Mouse (Mus musculus) MEL (cell line): ENCODE measurements around the gene Slc4a3. TPM values are rescaled to one million over a fixed set of nuclear protein-coding genes. Genes with fewer than 3 reads are reported as not detected.

Experiments
- DNase-seq: peaks from one replicate; pipeline ENCODE4 v3.0.0; 2011; ENCODE audit warnings: low read depth, low spot score
- H3K27ac ChIP-seq: 2 replicates; pipeline ENCODE4 v1.5.1; 2012; ENCODE audit warnings: low read depth, mild to moderate bottlenecking, control low read depth, low read length, moderate library complexity; ENCODE audit not compliant: control insufficient read depth
- H3K27me3 ChIP-seq, 2 experiments: fragments of 150-350 bp in 1 of 2; sonication (generic) in 1 of 2; 2 replicates each; pipeline ENCODE4 v1.6.1; 2012; ENCODE audit warnings: low read length in 2 of 2, mild to moderate bottlenecking in 2 of 2, improper control_type of control experiment in 1 of 2, moderate library complexity in 1 of 2; ENCODE audit not compliant: insufficient read depth in 2 of 2, control insufficient read depth in 1 of 2
- H3K36me3 ChIP-seq, 2 experiments: 2 replicates each; pipeline ENCODE4 v1.6.1; 2012 to 2014; ENCODE audit warnings: low read length in 2 of 2, improper control_type of control experiment in 1 of 2, inconsistent platforms in 1 of 2, mild to moderate bottlenecking in 1 of 2; ENCODE audit not compliant: insufficient read depth in 2 of 2, control insufficient read depth in 1 of 2
- H3K4me1 ChIP-seq, 2 experiments: fragments of 150-350 bp in 1 of 2; sonication (generic) in 1 of 2; 2 replicates each; pipeline ENCODE4 v1.6.1; 2012; ENCODE audit warnings: low read length in 2 of 2, improper control_type of control experiment in 1 of 2, mild to moderate bottlenecking in 1 of 2; ENCODE audit not compliant: insufficient read depth in 2 of 2, control insufficient read depth in 1 of 2
- H3K4me3 ChIP-seq, 2 experiments: fragments of 150-350 bp in 1 of 2; sonication (generic) in 1 of 2; 2 replicates each; pipeline ENCODE4 v1.5.1; 2012; ENCODE audit warnings: low read depth in 2 of 2, low read length in 2 of 2, mild to moderate bottlenecking in 2 of 2, moderate library complexity in 2 of 2, control low read depth in 1 of 2, improper control_type of control experiment in 1 of 2; ENCODE audit not compliant: control insufficient read depth in 1 of 2, insufficient read depth in 1 of 2
- H3K79me2 ChIP-seq: 2 replicates; pipeline ENCODE4 v1.6.1; 2012; ENCODE audit warnings: mild to moderate bottlenecking, low read length, moderate library complexity; ENCODE audit not compliant: control insufficient read depth, poor library complexity, insufficient read depth
- H3K9ac ChIP-seq: 2 replicates; pipeline ENCODE4 v1.6.1; 2012; ENCODE audit warnings: low read depth, mild to moderate bottlenecking, control low read depth, low read length, moderate library complexity; ENCODE audit not compliant: control insufficient read depth, poor library complexity, severe bottlenecking
- H3K9me3 ChIP-seq: fragments of 150-350 bp; sonication (generic); replicated peaks from 2 replicates; pipeline ENCODE4 v1.6.1; 2012; ENCODE audit warnings: mild to moderate bottlenecking, low read length, improper control_type of control experiment, moderate library complexity; ENCODE audit not compliant: insufficient read depth
- CTCF ChIP-seq, 3 experiments: IDR thresholded peaks in 2 of 3; conservative IDR thresholded peaks in 1 of 3; 2 replicates each; pipeline ENCODE4 v1.5.1; 2011 to 2012; ENCODE audit warnings: low read length in 3 of 3, low read depth in 2 of 3, mild to moderate bottlenecking in 2 of 3, improper control_type of control experiment in 1 of 3, inconsistent platforms in 1 of 3, mixed read lengths in 1 of 3, moderate library complexity in 1 of 3; ENCODE audit not compliant: control insufficient read depth in 1 of 3, insufficient read depth in 1 of 3, poor library complexity in 1 of 3, severe bottlenecking in 1 of 3
- EP300 ChIP-seq, 2 experiments: IDR thresholded peaks; 2 replicates each; pipeline ENCODE4 v1.6.1; 2011; ENCODE audit warnings: improper control_type of control experiment in 2 of 2, low read length in 2 of 2, low read depth in 1 of 2, mild to moderate bottlenecking in 1 of 2
- ETS1 ChIP-seq: IDR thresholded peaks from 2 replicates; pipeline ENCODE4 v1.6.1; 2012; ENCODE audit warnings: low read depth, mild to moderate bottlenecking, inconsistent platforms, low read length, improper control_type of control experiment, moderate library complexity
- GATA1 ChIP-seq: IDR thresholded peaks from 2 replicates; pipeline ENCODE4 v1.6.1; 2011; ENCODE audit warnings: low read depth, low read length, improper control_type of control experiment
- HCFC1 ChIP-seq: IDR thresholded peaks from 2 replicates; pipeline ENCODE4 v1.6.1; 2012; ENCODE audit warnings: low read depth, mild to moderate bottlenecking, inconsistent platforms, low read length, improper control_type of control experiment, moderate library complexity
- NELFE ChIP-seq: IDR thresholded peaks from 2 replicates; pipeline ENCODE4 v1.6.1; 2011; ENCODE audit warnings: low read depth, low read length, improper control_type of control experiment
- POLR2A ChIP-seq, 2 experiments: IDR thresholded peaks; 2 replicates each; pipeline ENCODE4 v1.6.1; 2011 to 2012; ENCODE audit warnings: low read length in 2 of 2, mild to moderate bottlenecking in 2 of 2, control low read depth in 1 of 2, improper control_type of control experiment in 1 of 2, low read depth in 1 of 2, moderate library complexity in 1 of 2; ENCODE audit not compliant: control insufficient read depth in 1 of 2, insufficient read depth in 1 of 2, poor library complexity in 1 of 2
- TAL1 ChIP-seq: IDR thresholded peaks from 2 replicates; pipeline ENCODE4 v1.6.1; 2012; ENCODE audit warnings: mild to moderate bottlenecking, inconsistent platforms, low read length, moderate library complexity, mixed read lengths
- ZNF384 ChIP-seq: IDR thresholded peaks from 2 replicates; pipeline ENCODE4 v1.6.1; 2012; ENCODE audit warnings: low read depth, mild to moderate bottlenecking, inconsistent platforms, low read length, improper control_type of control experiment
- polyA plus RNA-seq, 2 experiments: library from polyadenylated mRNA; stranded (reverse) in 1 of 2; unstranded in 1 of 2; fragments of >175 nt in 1 of 2; fragments of >200 nt in 1 of 2; gene quantifications; 2 replicates each; pipeline versions ENCODE4 v1.2.1 to v1.2.4; 2012; ENCODE audit warnings: low replicate concordance in 2 of 2, low read depth in 1 of 2; ENCODE audit not compliant: insufficient read length in 2 of 2, insufficient read depth in 1 of 2, missing spikeins in 1 of 2
- total RNA-seq: library from RNA; depleted of rRNA; stranded (reverse); fragments of 300-350 nt; gene quantifications from 2 replicates; pipeline ENCODE4 v1.2.3, GENCODE M21; 2012

Gene Slc4a3
- total and polyA plus RNA-seq, 3 experiments, result not detected

GRCm38 (mm10) chr1:75505159-75505955, 40.7 kb upstream of the Slc4a3 start:
- no peaks in the 10 kb centered on the region for H3K9me3 ChIP-seq
- no peak overlapping the region for H3K4me3 ChIP-seq
- H3K9ac ChIP-seq, result no peak overlapping the region
- no peak for DNase-seq
- no peaks in the 10 kb centered on the region for H3K36me3 ChIP-seq
- no peaks in the 10 kb centered on the region for H3K4me1 ChIP-seq
- no peak for TF ChIP-seq ETS1
- TF ChIP-seq TAL1, result no peak
- TF ChIP-seq EP300 (IDR thresholded peaks at IDR 0.05; ENCODE audit: low read depth in 1 of 2, low read length in 2 of 2), result no peak
- TF ChIP-seq NELFE, result no peak
- TF ChIP-seq, all 39 proteins: peak for 0
- H3K27ac ChIP-seq, result no peak overlapping the region
- H3K27me3 ChIP-seq, result no peaks in the 10 kb centered on the region
- H3K79me2 ChIP-seq, result no peaks in the 10 kb centered on the region

GRCm38 (mm10) chr1:75505956-75506831, 39.9 kb upstream of the Slc4a3 start, which contains the start of gene Obsl1:
Obsl1 (minus strand) TSS chr1:75506452.
- H3K36me3 ChIP-seq, result no peaks in the 10 kb centered on the region
- TF ChIP-seq POLR2A (IDR thresholded peaks at IDR 0.05; ENCODE audit: control insufficient read depth in 1 of 2, insufficient read depth in 1 of 2, low read depth in 1 of 2, low read length in 2 of 2, poor library complexity in 1 of 2) (0 out of 4 replicates have a peak, but pooled peaks of 1 of the 2 experiments have one; percentile 25), HCFC1 (no peak)
- H3K9ac ChIP-seq, result no peak within 1 kb of the TSS
- DNase-seq, result no peak
- no peaks in the 10 kb centered on the region for H3K27me3 ChIP-seq
- no peaks in the 10 kb centered on the region for H3K4me1 ChIP-seq
- no peaks in the 10 kb centered on the region for H3K79me2 ChIP-seq
- no peak within 1 kb of the TSS for H3K27ac ChIP-seq
- no peaks in the 10 kb centered on the region for H3K9me3 ChIP-seq
- H3K4me3 ChIP-seq, result no peak within 1 kb of the TSS

GRCm38 (mm10) chr1:75507006-75507405, 39.1 kb upstream of the Slc4a3 start, which contains the start of gene Inha:
Inha (plus strand) TSS chr1:75507077.
- no peak for DNase-seq
- Histone ChIP-seq H3K4me3 (no peak within 1 kb of the TSS), H3K36me3 (no peaks in the 10 kb centered on the region), H3K27me3 (no peaks in the 10 kb centered on the region), H3K9me3 (no peaks in the 10 kb centered on the region), H3K79me2 (no peaks in the 10 kb centered on the region), H3K9ac (no peak within 1 kb of the TSS), H3K27ac (no peak within 1 kb of the TSS), H3K4me1 (no peaks in the 10 kb centered on the region)
- TF ChIP-seq CTCF (IDR thresholded peaks at IDR 0.05 in 2 of 3, conservative IDR thresholded peaks at IDR 0.05 in 1 of 3; ENCODE audit: control insufficient read depth in 1 of 3, insufficient read depth in 1 of 3, low read depth in 2 of 3, low read length in 3 of 3, poor library complexity in 1 of 3, severe bottlenecking in 1 of 3) (no peak), GATA1 (no peak), TAL1 (no peak), HCFC1 (no peak), ZNF384 (no peak)
